Mouse (Mus musculus): ENCODE data around the gene Dapk1. TPM values are rescaled to one million over a fixed set of nuclear protein-coding genes. Genes with fewer than 3 reads are reported as not detected.

Dapk1 gene
- polyA plus RNA-seq, 1 experiment from 2014 or later, result 13.1 TPM

DNA sequence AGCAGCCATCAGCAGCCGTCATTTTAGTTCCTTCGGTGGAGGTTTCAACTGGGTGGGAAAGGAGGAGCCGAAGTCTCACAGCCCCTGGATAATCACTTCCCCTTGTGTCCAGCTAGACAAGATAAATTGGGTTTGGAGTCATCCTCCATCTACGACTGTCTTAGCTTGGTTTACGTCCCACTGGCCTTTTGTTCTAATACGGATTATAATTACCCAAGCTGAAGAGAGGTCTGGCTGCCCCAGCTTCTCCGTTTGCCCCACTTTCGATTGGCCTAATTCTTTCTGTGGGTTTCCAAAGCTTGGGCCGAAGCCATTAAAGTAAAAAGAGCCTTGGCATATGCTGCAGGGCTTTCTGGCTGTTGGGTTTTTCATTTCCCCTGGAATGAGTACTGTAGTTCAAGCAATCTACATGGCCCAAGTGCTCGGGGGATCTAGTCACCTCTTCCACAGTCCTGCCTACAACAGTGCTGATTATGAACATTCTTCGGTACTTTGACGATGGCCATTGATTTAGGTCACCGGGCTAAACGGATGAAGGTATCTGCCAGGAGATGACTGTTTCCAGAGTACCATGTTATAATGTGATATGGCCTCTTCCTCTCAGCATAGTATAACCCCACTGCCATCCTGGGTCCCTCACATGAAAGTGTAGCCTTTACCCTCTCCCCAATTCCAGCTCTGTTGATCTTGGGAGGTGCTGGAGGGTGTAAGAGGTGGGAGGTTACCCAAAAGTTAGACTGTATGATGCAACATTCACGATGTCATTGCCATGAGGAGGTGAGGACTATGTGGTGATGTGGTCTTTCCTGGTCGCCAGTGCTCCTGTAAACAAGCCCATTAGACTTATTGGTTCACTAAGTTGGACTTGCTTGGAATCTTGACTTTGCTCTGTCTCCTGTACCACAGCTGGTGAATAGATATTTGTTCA is 106.1 kb downstream of the Dapk1 start:
- no peak for ATAC-seq (ENCODE audit: insufficient read depth, low FRiP score, low read depth)
- no peak overlapping the region for H3K4me3 ChIP-seq (replicated peaks)
- H3K4me2 ChIP-seq, result no peak overlapping the region
- H3K9me3 ChIP-seq, result no peaks in the 10 kb centered on the region
- H3K9ac ChIP-seq, result no peak overlapping the region
- H3K4me1 ChIP-seq, result no peaks in the 10 kb centered on the region
- H3K27me3 ChIP-seq (replicated peaks), result no peaks in the 10 kb centered on the region
- H3K27ac ChIP-seq, result no peak overlapping the region
- WGBS, result 77% methylated on average over 16 of the region's 16 CpGs
- no peaks in the 10 kb centered on the region for H3K36me3 ChIP-seq

DNA sequence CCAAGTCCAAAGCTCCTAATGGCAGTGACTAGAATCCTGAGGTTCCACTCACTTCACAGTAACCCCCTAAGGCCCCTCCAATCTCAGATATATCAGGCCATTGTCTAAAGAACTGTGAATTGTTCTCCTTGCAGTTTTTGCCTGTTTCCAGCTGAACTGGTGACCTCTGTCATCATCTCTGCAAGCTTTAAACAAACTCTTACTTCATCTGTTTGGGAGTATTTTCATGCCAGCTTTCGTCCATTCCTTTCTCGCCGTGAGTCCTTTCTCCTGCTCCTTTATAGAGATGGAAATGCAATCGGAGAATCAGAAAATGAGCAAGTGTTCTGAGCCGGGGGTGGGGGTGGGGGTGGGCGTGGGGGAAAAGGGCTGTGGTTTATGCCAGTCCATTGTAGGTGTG is 107.4 kb downstream of the Dapk1 start:
- no peak for ATAC-seq (ENCODE audit: insufficient read depth, low FRiP score, low read depth)
- WGBS, result 70% methylated on average over 6 of the region's 6 CpGs
- H3K9ac ChIP-seq, result no peak overlapping the region
- H3K4me2 ChIP-seq, result no peak overlapping the region
- no peaks in the 10 kb centered on the region for H3K9me3 ChIP-seq
- no peak overlapping the region for H3K27ac ChIP-seq
- no peaks in the 10 kb centered on the region for H3K27me3 ChIP-seq (replicated peaks)
- no peak overlapping the region for H3K4me3 ChIP-seq (replicated peaks)
- H3K36me3 ChIP-seq, result no peaks in the 10 kb centered on the region
- H3K4me1 ChIP-seq, result no peaks in the 10 kb centered on the region

DNA sequence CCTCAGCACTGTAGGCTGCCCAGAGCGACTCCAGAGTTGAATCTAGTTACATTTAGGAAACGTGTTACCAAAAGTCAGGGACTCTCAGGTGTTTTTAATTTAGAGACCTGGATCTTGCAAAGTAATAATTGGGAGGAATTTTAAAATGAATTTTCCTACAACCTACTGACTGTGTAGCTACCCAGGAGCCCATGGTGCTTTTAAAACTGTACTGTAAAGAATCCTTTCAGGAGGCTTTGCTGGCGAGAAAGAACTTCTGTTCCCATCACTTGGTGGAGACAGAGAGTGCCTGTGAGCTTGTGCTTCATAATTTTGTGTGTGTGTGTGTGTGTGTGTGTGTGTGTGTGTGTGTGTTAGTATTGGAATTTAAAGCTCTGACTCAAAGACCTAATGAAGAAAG is 109.2 kb downstream of the Dapk1 start:
- no peak for ATAC-seq (ENCODE audit: insufficient read depth, low FRiP score, low read depth)
- WGBS, result 79% methylated on average over 3 of the region's 3 CpGs
- no peak overlapping the region for H3K4me2 ChIP-seq
- H3K36me3 ChIP-seq, result no peaks in the 10 kb centered on the region
- no peaks in the 10 kb centered on the region for H3K4me1 ChIP-seq
- no peak overlapping the region for H3K4me3 ChIP-seq (replicated peaks)
- no peaks in the 10 kb centered on the region for H3K27me3 ChIP-seq (replicated peaks)
- no peak overlapping the region for H3K27ac ChIP-seq
- H3K9me3 ChIP-seq, result no peaks in the 10 kb centered on the region
- no peak overlapping the region for H3K9ac ChIP-seq

DNA sequence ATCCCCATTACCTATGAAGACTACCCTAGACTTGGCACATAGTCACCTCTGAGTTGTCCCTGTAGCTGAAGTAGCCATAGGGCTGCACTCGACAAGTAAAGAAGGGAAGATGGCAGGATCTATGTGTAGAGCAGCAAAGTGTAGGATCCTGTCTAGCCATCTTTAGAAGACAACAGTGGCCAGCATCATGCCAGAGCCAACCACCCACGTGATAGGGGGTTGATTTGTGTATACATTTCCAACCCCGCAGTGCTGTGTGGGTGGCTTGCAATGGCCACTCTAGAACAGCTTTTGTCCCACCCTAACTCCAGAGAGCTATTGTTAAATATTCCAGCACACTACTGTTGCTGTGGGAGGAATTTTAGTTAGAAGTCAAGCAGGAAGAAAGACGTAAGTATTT is 111.8 kb downstream of the Dapk1 start:
- Histone ChIP-seq H3K9ac (no peak overlapping the region), H3K27ac (no peak overlapping the region), H3K4me3 (replicated peaks) (no peak overlapping the region), H3K4me1 (no peaks in the 10 kb centered on the region), H3K4me2 (no peak overlapping the region), H3K36me3 (no peaks in the 10 kb centered on the region), H3K27me3 (replicated peaks) (no peaks in the 10 kb centered on the region), H3K9me3 (no peaks in the 10 kb centered on the region)
- WGBS, result 82% methylated on average over 4 of the region's 4 CpGs
- ATAC-seq (ENCODE audit: insufficient read depth, low FRiP score, low read depth), result no peak

DNA sequence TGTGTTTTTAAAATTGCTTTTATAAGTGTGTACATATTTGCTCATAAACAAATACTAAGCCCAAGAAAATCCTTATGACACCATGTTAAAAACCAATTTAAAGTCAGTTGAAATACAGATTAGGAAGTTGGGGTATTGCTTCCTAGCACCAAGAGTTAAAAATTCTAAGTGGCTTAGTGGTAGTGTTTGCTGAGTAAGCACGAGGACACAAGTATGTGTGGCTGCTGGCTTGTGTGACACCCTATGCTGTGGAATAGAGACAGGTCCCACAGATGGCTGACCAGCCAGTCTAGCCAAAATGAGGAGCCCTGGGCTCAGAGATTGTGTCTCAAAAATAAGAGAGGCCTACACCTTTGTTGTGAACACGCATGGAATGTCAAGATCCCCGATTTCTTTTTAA is 114.4 kb downstream of the Dapk1 start:
- Histone ChIP-seq H3K27me3 (replicated peaks) (no peaks in the 10 kb centered on the region), H3K36me3 (0 out of 2 replicates have a peak, but pooled peaks cover 6% of the 10 kb centered on the region), H3K9ac (no peak overlapping the region), H3K27ac (no peak overlapping the region), H3K4me1 (no peaks in the 10 kb centered on the region), H3K9me3 (no peaks in the 10 kb centered on the region), H3K4me2 (no peak overlapping the region), H3K4me3 (replicated peaks) (no peak overlapping the region)
- no peak for ATAC-seq (ENCODE audit: insufficient read depth, low FRiP score, low read depth)
- 62% methylated on average over 3 of the region's 3 CpGs for WGBS

DNA sequence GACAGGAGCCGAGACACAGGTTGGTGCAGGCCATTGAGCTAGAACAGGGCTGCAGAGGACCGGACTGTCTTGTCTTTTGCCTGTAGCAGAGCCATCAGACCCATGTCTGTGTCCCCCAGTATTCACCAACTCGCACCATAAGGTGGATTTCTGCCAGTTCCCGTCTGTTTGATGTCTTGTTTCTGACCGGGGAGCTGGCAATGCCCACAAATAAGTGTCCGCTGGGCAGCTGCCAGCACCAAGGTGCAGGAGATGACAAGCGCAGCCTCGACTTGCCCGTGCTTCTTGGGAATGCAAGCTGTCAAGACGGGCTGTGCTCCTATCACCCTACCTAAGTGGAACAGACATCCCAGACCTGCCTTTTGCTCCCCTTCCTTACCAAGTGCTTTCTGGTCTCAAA is 115.7 kb downstream of the Dapk1 start:
- ATAC-seq (ENCODE audit: insufficient read depth, low FRiP score, low read depth), result no peak
- no peaks in the 10 kb centered on the region for H3K27me3 ChIP-seq (replicated peaks)
- H3K36me3 ChIP-seq, result 0 out of 2 replicates have a peak, but pooled peaks cover 6% of the 10 kb centered on the region
- no peak overlapping the region for H3K4me3 ChIP-seq (replicated peaks)
- H3K27ac ChIP-seq, result no peak overlapping the region
- WGBS, result 88% methylated on average over 10 of the region's 10 CpGs
- H3K9me3 ChIP-seq, result no peaks in the 10 kb centered on the region
- no peak overlapping the region for H3K4me2 ChIP-seq
- no peak overlapping the region for H3K9ac ChIP-seq
- H3K4me1 ChIP-seq, result no peaks in the 10 kb centered on the region

DNA sequence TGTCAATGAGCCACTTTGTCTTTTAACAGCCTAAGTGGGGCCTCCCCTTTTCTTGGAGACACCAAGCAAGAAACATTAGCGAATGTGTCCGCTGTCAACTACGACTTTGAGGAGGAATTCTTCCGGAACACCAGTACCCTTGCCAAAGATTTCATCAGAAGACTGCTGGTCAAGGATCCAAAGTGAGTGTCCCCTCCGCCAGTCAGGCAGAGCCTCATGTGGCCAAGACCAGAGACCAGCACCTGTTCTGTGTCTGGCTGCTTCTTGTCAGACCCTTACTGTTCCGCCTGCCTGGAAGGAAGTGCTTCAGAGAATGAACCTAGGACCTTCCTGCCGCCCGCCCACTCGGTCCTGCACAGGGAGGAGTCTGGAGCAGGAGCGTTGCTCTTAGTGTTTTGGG is 117.8 kb downstream of the Dapk1 start:
- H3K4me3 ChIP-seq (replicated peaks), result no peak overlapping the region
- no peaks in the 10 kb centered on the region for H3K9me3 ChIP-seq
- ATAC-seq (ENCODE audit: insufficient read depth, low FRiP score, low read depth), result no peak
- no peak overlapping the region for H3K9ac ChIP-seq
- no peak overlapping the region for H3K4me2 ChIP-seq
- 80% methylated on average over 10 of the region's 10 CpGs for WGBS
- no peak overlapping the region for H3K27ac ChIP-seq
- H3K4me1 ChIP-seq, result no peaks in the 10 kb centered on the region
- H3K27me3 ChIP-seq (replicated peaks), result no peaks in the 10 kb centered on the region
- 0 out of 2 replicates have a peak, but pooled peaks cover 6% of the 10 kb centered on the region for H3K36me3 ChIP-seq

DNA sequence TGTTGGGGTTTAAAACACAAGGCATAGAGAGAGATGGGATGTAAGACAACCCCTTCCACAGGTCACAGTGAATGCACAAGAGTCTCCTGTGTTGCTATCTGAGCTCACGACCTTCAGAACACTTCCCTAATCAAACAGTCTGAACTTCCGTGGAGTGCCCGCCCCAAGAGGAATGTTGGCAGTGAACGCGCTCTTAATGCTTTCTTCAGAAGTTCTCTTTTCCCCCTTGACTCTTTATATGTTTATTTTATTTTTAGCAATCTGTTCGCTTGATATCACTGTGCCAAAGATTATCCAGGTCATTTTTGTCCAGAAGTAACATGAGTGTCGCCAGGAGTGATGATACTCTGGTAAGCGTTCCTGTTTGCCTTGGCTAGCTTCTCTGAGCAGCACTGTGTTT is 121.0 kb downstream of the Dapk1 start:
- no peak overlapping the region for H3K9ac ChIP-seq
- no peak overlapping the region for H3K27ac ChIP-seq
- H3K36me3 ChIP-seq, result 0 out of 2 replicates have a peak, but pooled peaks cover 6% of the 10 kb centered on the region
- no peaks in the 10 kb centered on the region for H3K9me3 ChIP-seq
- H3K27me3 ChIP-seq (replicated peaks), result no peaks in the 10 kb centered on the region
- H3K4me2 ChIP-seq, result no peak overlapping the region
- WGBS, result 74% methylated on average over 8 of the region's 8 CpGs
- no peak for ATAC-seq (ENCODE audit: insufficient read depth, low FRiP score, low read depth)
- no peak overlapping the region for H3K4me3 ChIP-seq (replicated peaks)
- no peaks in the 10 kb centered on the region for H3K4me1 ChIP-seq

DNA sequence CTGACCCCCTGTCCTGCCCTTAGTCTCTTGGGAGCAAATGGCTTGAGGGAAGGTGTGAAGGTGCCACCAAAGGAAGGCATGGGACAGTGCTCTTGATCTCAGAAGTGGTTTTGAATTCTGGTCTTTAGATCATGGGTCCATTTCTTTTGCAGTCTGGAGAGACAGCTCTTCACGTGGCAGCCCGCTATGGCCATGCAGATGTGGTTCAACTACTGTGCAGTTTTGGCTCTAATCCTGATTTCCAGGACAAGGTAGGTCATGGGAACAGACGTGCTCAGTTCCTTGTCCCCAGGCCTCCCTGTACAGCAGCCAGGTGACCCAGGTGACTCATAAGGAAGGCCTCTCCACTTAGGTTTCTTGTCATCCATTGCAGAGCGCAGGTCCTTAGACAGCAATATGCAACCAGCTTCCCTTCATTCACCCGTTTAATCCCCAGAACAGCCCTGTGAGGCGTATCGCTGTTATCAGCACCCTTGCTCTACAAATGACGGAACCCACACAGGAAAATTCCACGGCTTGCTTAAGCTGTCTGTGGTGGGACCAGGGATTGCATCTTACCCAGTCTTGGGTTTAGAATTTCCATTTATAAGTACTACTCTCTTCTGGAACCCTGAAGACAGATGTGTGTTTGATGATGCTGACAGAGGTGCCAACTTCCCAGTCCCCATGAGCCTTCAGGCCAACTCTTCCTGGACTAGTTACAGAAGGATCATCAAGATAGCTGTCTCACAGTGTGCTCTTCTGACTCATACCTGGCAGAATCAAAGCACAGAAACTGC is 126.7 kb downstream of the Dapk1 start:
- no peaks in the 10 kb centered on the region for H3K36me3 ChIP-seq

DNA sequence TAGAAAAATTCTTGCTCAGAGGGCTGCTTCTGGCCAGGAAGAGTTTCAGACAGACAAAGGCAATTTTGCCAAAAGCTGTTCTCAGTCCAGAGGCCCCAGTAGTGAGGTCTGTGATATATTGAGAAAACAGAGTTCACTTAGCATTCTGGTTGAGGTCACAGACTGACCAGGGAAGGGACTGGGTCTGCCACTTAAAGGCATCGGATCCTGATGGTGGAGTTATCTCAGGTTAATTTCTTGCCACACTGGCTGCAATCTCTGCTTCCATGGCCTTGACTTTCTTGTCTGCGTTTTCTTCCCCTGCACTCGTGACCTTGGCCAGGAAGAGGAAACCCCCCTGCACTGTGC is 127.3 kb downstream of the Dapk1 start:
- no peaks in the 10 kb centered on the region for H3K27me3 ChIP-seq (replicated peaks)
- H3K4me3 ChIP-seq (replicated peaks), result no peak overlapping the region
- 85% methylated on average over 3 of the region's 3 CpGs for WGBS
- H3K36me3 ChIP-seq, result no peaks in the 10 kb centered on the region
- no peak overlapping the region for H3K27ac ChIP-seq
- no peak for ATAC-seq (ENCODE audit: insufficient read depth, low FRiP score, low read depth)
- no peak overlapping the region for H3K9ac ChIP-seq
- H3K4me2 ChIP-seq, result no peak overlapping the region
- no peaks in the 10 kb centered on the region for H3K4me1 ChIP-seq
- H3K9me3 ChIP-seq, result no peaks in the 10 kb centered on the region

More for the DNA sequence above, 126.7 kb downstream of the Dapk1 start:
- Histone ChIP-seq H3K27ac (no peak overlapping the region), H3K4me2 (no peak overlapping the region), H3K9ac (no peak overlapping the region), H3K27me3 (replicated peaks) (no peaks in the 10 kb centered on the region), H3K4me1 (no peaks in the 10 kb centered on the region), H3K9me3 (no peaks in the 10 kb centered on the region), H3K4me3 (replicated peaks) (no peak overlapping the region)
- WGBS, result 90% methylated on average over 9 of the region's 9 CpGs
- no peak for ATAC-seq (ENCODE audit: insufficient read depth, low FRiP score, low read depth)

DNA sequence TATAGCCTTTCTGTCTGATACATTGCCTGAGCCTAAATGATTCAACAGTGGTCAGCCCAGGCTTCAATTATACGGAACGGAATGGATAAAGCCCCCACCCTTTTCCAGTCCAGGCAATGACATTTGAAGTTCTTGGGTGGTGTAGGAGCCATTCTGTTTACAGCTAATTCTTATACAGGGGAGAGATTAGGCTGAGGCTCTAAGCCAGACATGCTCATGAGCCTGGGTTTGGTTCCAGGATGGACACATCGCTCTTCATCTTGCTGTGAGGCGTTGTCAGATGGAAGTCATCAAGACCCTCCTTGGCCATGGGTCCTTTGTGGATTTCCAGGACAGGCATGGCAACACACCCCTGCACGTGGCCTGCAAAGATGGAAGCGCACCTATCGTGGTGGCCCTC is 128.8 kb downstream of the Dapk1 start:
- Histone ChIP-seq H3K9me3 (no peaks in the 10 kb centered on the region), H3K27me3 (replicated peaks) (no peaks in the 10 kb centered on the region), H3K27ac (no peak overlapping the region), H3K9ac (no peak overlapping the region), H3K4me3 (replicated peaks) (no peak overlapping the region), H3K36me3 (no peaks in the 10 kb centered on the region), H3K4me1 (0 out of 2 replicates have a peak, but pooled peaks cover 3% of the 10 kb centered on the region), H3K4me2 (no peak overlapping the region)
- no peak for ATAC-seq (ENCODE audit: insufficient read depth, low FRiP score, low read depth)
- WGBS, result 94% methylated on average over 7 of the region's 7 CpGs

DNA sequence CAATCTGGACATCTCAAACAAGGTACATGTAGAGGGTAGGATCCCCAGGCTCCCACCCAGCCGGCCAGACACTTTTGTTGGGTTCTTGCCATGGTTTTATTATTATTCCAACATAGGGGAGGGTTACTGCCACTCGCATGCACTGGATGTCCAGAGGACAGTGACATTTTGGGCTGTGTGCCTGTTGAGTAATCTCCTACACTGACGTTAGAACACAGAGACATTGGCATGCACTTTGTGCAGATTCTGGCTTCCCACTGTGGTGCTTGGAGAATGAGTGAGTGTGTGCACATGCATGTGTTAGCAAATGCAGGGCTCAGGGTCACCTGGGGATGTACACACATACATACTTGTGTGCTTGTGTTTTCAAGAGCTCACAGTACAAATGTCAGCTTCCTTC is 129.3 kb downstream of the Dapk1 start:
- Histone ChIP-seq H3K4me2 (no peak overlapping the region), H3K4me1 (0 out of 2 replicates have a peak, but pooled peaks cover 3% of the 10 kb centered on the region), H3K4me3 (replicated peaks) (no peak overlapping the region), H3K27ac (no peak overlapping the region), H3K27me3 (replicated peaks) (no peaks in the 10 kb centered on the region), H3K36me3 (no peaks in the 10 kb centered on the region), H3K9ac (no peak overlapping the region), H3K9me3 (no peaks in the 10 kb centered on the region)
- no peak for ATAC-seq (ENCODE audit: insufficient read depth, low FRiP score, low read depth)
- WGBS, result 80% methylated on average over 3 of the region's 3 CpGs
